Comparison of ENCODE assay signal across 8 mouse cellular contexts in genomic region chr17:16952146-16952545, GRCm38 (mm10).
DNase-seq lines count a peak whose midpoint lies in the region; ATAC-seq and TF ChIP-seq lines count a peak whose summit lies in the region.
"Not testable (repeated sequence)": the region's sequence is repeated elsewhere in the genome, so short reads cannot be mapped to it uniquely, and the experiment has no call there.

No protein-coding gene starts in this region.

- not testable (repeated sequence) for H3K36me3 ChIP-seq in ES-Bruce4 (ENCODE audit: control insufficient read depth, insufficient read depth, low read length, poor library complexity, severe bottlenecking); embryonic facial prominence, embryonic 15.5 days; hindbrain, embryonic 12.5 days; kidney, embryonic 16.5 days (ENCODE audit: insufficient read depth, low read length); liver, embryonic 14.5 days (replicated peaks; ENCODE audit: control insufficient read depth, insufficient read depth, low read depth); midbrain, embryonic 10.5 days; stomach, embryonic 14.5 days (ENCODE audit: control insufficient read depth, insufficient read depth, low read length)

- not testable (repeated sequence) for DNase-seq in gastrocnemius, adult 2 months; liver, embryonic 14.5 days (ENCODE audit: low read depth in 3 of 3, low spot score in 3 of 3); midbrain, embryonic 10.5 days (ENCODE audit: low spot score)

- not testable (repeated sequence) for TF ChIP-seq CTCF in ES-Bruce4 (IDR thresholded peaks at IDR 0.05; ENCODE audit: low read depth, low read length); gastrocnemius, adult 2 months (IDR thresholded peaks at IDR 0.05); liver, embryonic 14.5 days (IDR thresholded peaks at IDR 0.05; ENCODE audit: low read depth)

- TF ChIP-seq POLR2A in ES-Bruce4 (IDR thresholded peaks at IDR 0.05; ENCODE audit: insufficient read depth, low read length) = not testable (repeated sequence)

- H3K27me3 ChIP-seq in ES-Bruce4 (ENCODE audit: control insufficient read depth, insufficient read depth, low read length, poor library complexity, severe bottlenecking); embryonic facial prominence, embryonic 15.5 days; hindbrain, embryonic 12.5 days; kidney, embryonic 16.5 days (ENCODE audit: insufficient read depth, low read length); liver, embryonic 14.5 days (ENCODE audit: control insufficient read depth, insufficient read depth, low read length); midbrain, embryonic 10.5 days (ENCODE audit: low read depth, poor library complexity, severe bottlenecking); stomach, embryonic 14.5 days (ENCODE audit: control insufficient read depth, insufficient read depth, low read length): not testable (repeated sequence)

- ATAC-seq in embryonic facial prominence, embryonic 15.5 days (ENCODE audit: insufficient number of reproducible peaks, low FRiP score, low TSS enrichment, low read depth); hindbrain, embryonic 12.5 days (ENCODE audit: low FRiP score); kidney, embryonic 16.5 days (ENCODE audit: low FRiP score, low TSS enrichment); liver, embryonic 14.5 days (ENCODE audit: insufficient read depth); stomach, embryonic 14.5 days (ENCODE audit: insufficient number of reproducible peaks, insufficient read depth, low FRiP score, low read depth): not testable (repeated sequence)

- not testable (repeated sequence) for H3K4me1 ChIP-seq in ES-Bruce4 (ENCODE audit: control insufficient read depth, insufficient read depth, low read length); embryonic facial prominence, embryonic 15.5 days; hindbrain, embryonic 12.5 days; kidney, embryonic 16.5 days (ENCODE audit: insufficient read depth, low read length); liver, embryonic 14.5 days (replicated peaks; ENCODE audit: control insufficient read depth in 2 of 2, insufficient read depth in 2 of 2, low read length in 1 of 2); midbrain, embryonic 10.5 days; stomach, embryonic 14.5 days (ENCODE audit: control insufficient read depth, insufficient read depth, low read length)

- H3K4me3 ChIP-seq in ES-Bruce4 (ENCODE audit: low read depth, low read length); hindbrain, embryonic 12.5 days: not testable (repeated sequence)
- H3K4me3 ChIP-seq in embryonic facial prominence, embryonic 15.5 days (replicated peaks) = peak overlapping the region; percentile 57
- H3K4me3 ChIP-seq in gastrocnemius, adult 2 months = peak overlapping the region; percentile 78
- peak overlapping the region; percentile 54; the same call in 1 of the 2 replicates for H3K4me3 ChIP-seq in kidney, embryonic 16.5 days (ENCODE audit: low read length)
- peak overlapping the region; percentile 13 to 57; a peak in 3 of 4 replicates for H3K4me3 ChIP-seq in liver, embryonic 14.5 days (ENCODE audit: insufficient read depth in 1 of 2, low read depth in 2 of 2, low read length in 2 of 2)
- H3K4me3 ChIP-seq in midbrain, embryonic 10.5 days = peak overlapping the region; percentile 53
- H3K4me3 ChIP-seq in stomach, embryonic 14.5 days (ENCODE audit: low read depth, low read length) = peak overlapping the region; percentile 36; the same call in 1 of the 2 replicates

- WGBS in embryonic facial prominence, embryonic 15.5 days = 20% methylated on average over 2 of the region's 2 CpGs
- WGBS in hindbrain, embryonic 12.5 days = 29% methylated on average over 2 of the region's 2 CpGs
- 24% methylated on average over 2 of the region's 2 CpGs for WGBS in kidney, embryonic 16.5 days
- 12% methylated on average over 2 of the region's 2 CpGs for WGBS in liver, embryonic 14.5 days (ENCODE audit: insufficient replicate concordance)
- 34% methylated on average over 2 of the region's 2 CpGs for WGBS in midbrain, embryonic 10.5 days
- WGBS in stomach, embryonic 14.5 days = 24% methylated on average over 2 of the region's 2 CpGs

- TF ChIP-seq EP300 in ES-Bruce4 (IDR thresholded peaks at IDR 0.05; ENCODE audit: insufficient read depth, low read depth, low read length); liver, embryonic 14.5 days (IDR thresholded peaks at IDR 0.05; ENCODE audit: low read depth): not testable (repeated sequence)

- intact Hi-C loops in gastrocnemius, adult 2 months (cut with DNase I) = not testable (repeated sequence)

- H3K4me2 ChIP-seq in embryonic facial prominence, embryonic 15.5 days (replicated peaks) = peak overlapping the region; percentile 30; the same call in 1 of the 2 replicates
- H3K4me2 ChIP-seq in hindbrain, embryonic 12.5 days (replicated peaks) = peak overlapping the region; percentile 40
- H3K4me2 ChIP-seq in kidney, embryonic 16.5 days (replicated peaks; ENCODE audit: low read depth, low read length) = peak overlapping the region; percentile 41
- H3K4me2 ChIP-seq in liver, embryonic 14.5 days (ENCODE audit: low read depth) = peak overlapping the region; percentile 39
- peak overlapping the region; percentile 36 for H3K4me2 ChIP-seq in stomach, embryonic 14.5 days (replicated peaks; ENCODE audit: low read depth, low read length)

- peak overlapping the region; percentile 61; the same call in 1 of the 2 replicates for H3K9ac ChIP-seq in ES-Bruce4 (ENCODE audit: low read depth, poor library complexity, severe bottlenecking)
- not testable (repeated sequence) for H3K9ac ChIP-seq in embryonic facial prominence, embryonic 15.5 days; hindbrain, embryonic 12.5 days; kidney, embryonic 16.5 days (replicated peaks; ENCODE audit: low read length); liver, embryonic 14.5 days (replicated peaks); stomach, embryonic 14.5 days (replicated peaks; ENCODE audit: low read depth, low read length)

- H3K9me3 ChIP-seq in ES-Bruce4 (replicated peaks; ENCODE audit: control insufficient read depth, insufficient read depth, low read length, poor library complexity, severe bottlenecking); embryonic facial prominence, embryonic 15.5 days (replicated peaks); hindbrain, embryonic 12.5 days (replicated peaks); kidney, embryonic 16.5 days (ENCODE audit: low read length); liver, embryonic 14.5 days (ENCODE audit: control insufficient read depth, low read length); stomach, embryonic 14.5 days (ENCODE audit: control insufficient read depth, low read depth, low read length): not testable (repeated sequence)
- H3K9me3 ChIP-seq in midbrain, embryonic 10.5 days (replicated peaks) = peaks cover 26% of the 10 kb centered on the region; the same call in 1 of the 2 replicates

- H3K27ac ChIP-seq in ES-Bruce4 (ENCODE audit: insufficient read depth, low read length); embryonic facial prominence, embryonic 15.5 days (replicated peaks); hindbrain, embryonic 12.5 days; kidney, embryonic 16.5 days (ENCODE audit: low read length); liver, embryonic 14.5 days; midbrain, embryonic 10.5 days (replicated peaks); stomach, embryonic 14.5 days (ENCODE audit: low read length): not testable (repeated sequence)
- H3K27ac ChIP-seq in gastrocnemius, adult 2 months = peak overlapping the region; percentile 91; the same call in 1 of the 2 replicates
